Mouse (Mus musculus): ENCODE data around the gene Mtch2.

The Mtch2 gene

GRCm38 (mm10) chr2:90911668-90912067, 64.7 kb downstream of the Mtch2 start:
- no peak for DNase-seq

DNA sequence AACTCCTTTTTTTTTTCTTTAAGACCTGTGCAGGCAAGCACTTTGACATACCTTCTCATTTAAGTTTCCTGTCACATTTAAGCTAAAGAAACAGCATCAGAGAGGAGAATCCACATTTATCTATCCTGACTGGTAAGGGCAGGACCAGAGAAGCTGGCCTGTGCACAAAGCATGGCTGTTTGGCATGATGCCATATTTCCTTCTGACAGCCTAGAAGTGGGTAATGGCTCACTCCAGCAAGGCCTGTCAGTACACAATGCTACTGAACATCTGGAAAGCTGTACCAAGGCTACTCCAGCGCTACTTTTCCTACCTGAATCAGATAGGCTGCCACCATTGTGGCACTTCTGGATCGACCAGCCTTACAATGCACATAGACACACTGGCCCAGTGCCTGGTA, 66.7 kb downstream of the Mtch2 start:
- DNase-seq, result no peak

GRCm38 (mm10) chr2:90915516-90915915, 68.6 kb downstream of the Mtch2 start:
- no peak for DNase-seq

Measured in kidney, postnatal 4 days (tissue).